ENCODE assay signal across 8 mouse cellular contexts in genomic region chr16:92544264-92544663, GRCm38 (mm10). TPM values are rescaled to one million over a fixed set of nuclear protein-coding genes. Genes with fewer than 3 reads are reported as not detected.
DNase-seq lines count a peak whose midpoint lies in the region; ATAC-seq and TF ChIP-seq lines count a peak whose summit lies in the region.

No protein-coding gene starts in this region.

- no peak overlapping the region for H3K4me2 ChIP-seq in intestine, embryonic 14.5 days (ENCODE audit: low read length)

- H3K9me3 ChIP-seq in intestine, embryonic 14.5 days (ENCODE audit: control insufficient read depth, low read length): no peaks in the 10 kb centered on the region

- no peaks in the 10 kb centered on the region for H3K36me3 ChIP-seq in intestine, embryonic 14.5 days (ENCODE audit: control insufficient read depth, insufficient read depth, low read length)
- H3K36me3 ChIP-seq in small intestine, adult 2 months (ENCODE audit: control insufficient read depth, insufficient read depth, low read length): no peaks in the 10 kb centered on the region

- ATAC-seq in intestine, embryonic 14.5 days (replicated peaks; ENCODE audit: low FRiP score, low TSS enrichment, low read depth): no peak

- peak; percentile 70 for TF ChIP-seq CTCF in left cerebral cortex, adult 2 months (IDR thresholded peaks at IDR 0.05)
- peak; percentile 76; the same call in 1 of the 2 replicates for TF ChIP-seq CTCF in small intestine, adult 2 months (IDR thresholded peaks at IDR 0.05; ENCODE audit: extremely low read depth, insufficient read length, insufficient replicate concordance, low read depth, low read length)

- no peaks in the 10 kb centered on the region for H3K4me1 ChIP-seq in intestine, embryonic 14.5 days (replicated peaks; ENCODE audit: control insufficient read depth, insufficient read depth, low read length)
- H3K4me1 ChIP-seq in small intestine, adult 2 months (ENCODE audit: control insufficient read depth, insufficient read depth, insufficient read length, low read length): no peaks in the 10 kb centered on the region

- no peak overlapping the region for H3K27ac ChIP-seq in left cerebral cortex, adult 2 months
- H3K27ac ChIP-seq in intestine, embryonic 14.5 days (ENCODE audit: low read depth): no peak overlapping the region
- no peak overlapping the region for H3K27ac ChIP-seq in small intestine, adult 2 months (ENCODE audit: insufficient read depth, low read depth, low read length)

- intact Hi-C loops in left cerebral cortex, adult 2 months (cut with DNase I): no loop called here
- intact Hi-C loops in left cerebral cortex, postnatal 10 days (cut with DNase I): no loop called here

- no peak overlapping the region for H3K4me3 ChIP-seq in left cerebral cortex, adult 2 months
- H3K4me3 ChIP-seq in intestine, embryonic 14.5 days (ENCODE audit: low read depth, low read length): no peak overlapping the region
- H3K4me3 ChIP-seq in small intestine, adult 2 months (ENCODE audit: low read depth, low read length): no peak overlapping the region

- 48% methylated on average over 1 of the region's 1 CpGs for WGBS in intestine, embryonic 14.5 days
- WGBS in small intestine, adult 2 months: 21% methylated on average over 1 of the region's 1 CpGs

- H3K27me3 ChIP-seq in intestine, embryonic 14.5 days (replicated peaks; ENCODE audit: control insufficient read depth, insufficient read depth, low read length): no peaks in the 10 kb centered on the region
- H3K27me3 ChIP-seq in small intestine, adult 2 months (ENCODE audit: control insufficient read depth, insufficient read depth, low read length): no peaks in the 10 kb centered on the region

- no peak overlapping the region for H3K9ac ChIP-seq in intestine, embryonic 14.5 days (ENCODE audit: low read length)

- DNase-seq in adrenal gland, adult 2 months: peak; percentile 42
- DNase-seq in adrenal gland, postnatal 4 days (ENCODE audit: low spot score in 2 of 2): no peak
- DNase-seq in left cerebral cortex, adult 2 months (ENCODE audit: extremely low spot score in 1 of 2, low spot score in 2 of 2): no peak
- DNase-seq in left cerebral cortex, postnatal 10 days (ENCODE audit: extremely low spot score in 1 of 2, low spot score in 2 of 2): no peak
- DNase-seq in adrenal gland, postnatal 25 days: peak; percentile 23
- DNase-seq in intestine, embryonic 14.5 days (ENCODE audit: low spot score): peak; percentile 59
- DNase-seq in layer of hippocampus, adult 9-10 months (ENCODE audit: low spot score): no peak

- TF ChIP-seq POLR2A in small intestine, adult 2 months (IDR thresholded peaks at IDR 0.05; ENCODE audit: low read depth, low read length): no peak

RNA-seq across cellular contexts. Expression of gene Clic6, which starts 58.7 kb away (rescaled TPM):
- under 1 TPM in 1 of 2 experiments, not detected in 1; 0.55 TPM for total RNA-seq in adrenal gland, adult 2 months (2021)
- 0.08 and 0.21 TPM in 2 replicates for polyA plus RNA-seq in adrenal gland, adult 2 months (2012; rRNA removed)
- 1 to 10 TPM in 1 of 2 experiments, under 1 TPM in 1; 0.17 to 1.7 TPM for total RNA-seq in adrenal gland, postnatal 4 days (2021)
- 1 to 10 TPM; 1.7 to 2.6 TPM for total RNA-seq in left cerebral cortex, adult 2 months (2021)
- under 1 TPM; 0.53 to 0.77 TPM for total RNA-seq in left cerebral cortex, postnatal 10 days (2021)
- total RNA-seq in adrenal gland, postnatal 25 days (2021): not detected in 2 replicates
- 26.7 and 29.9 TPM in 2 replicates for polyA plus RNA-seq in intestine, embryonic 14.5 days (2014; fragmentation: Nextera tagmentation; extraction: Ambion mirVana)
- polyA plus RNA-seq in small intestine, adult 2 months (2012; rRNA removed): 1.4 and 2.1 TPM in 2 replicates

Comparison
In these comparisons a context has a peak if more than half of its experiments do, and no peak if none do; other contexts are left out.
1. DNase-seq: peak in adrenal gland, adult 2 months (single experiment), adrenal gland, postnatal 25 days (single experiment) and intestine, embryonic 14.5 days (single experiment); none in adrenal gland, postnatal 4 days (0 of 2), left cerebral cortex, adult 2 months (0 of 2), left cerebral cortex, postnatal 10 days (0 of 2) and layer of hippocampus, adult 9-10 months (single experiment).